Mouse (Mus musculus) limb, embryonic 11.5 days (tissue): ENCODE measurements around the gene Tnfrsf1b. TPM values are rescaled to one million over a fixed set of nuclear protein-coding genes. Genes with fewer than 3 reads are reported as not detected.
"Not testable (repeated sequence)": the region's sequence is repeated elsewhere in the genome, so short reads cannot be mapped to it uniquely, and the experiment has no call there.

ENCODE experiments used
- ATAC-seq: fragments of 200-750 bp; cut with Nextera tagmentation; 2 replicates; pipeline ENCODE4 v1.8.0; 2017; ENCODE audit warnings: low read depth; ENCODE audit not compliant: insufficient number of reproducible peaks, low FRiP score, low TSS enrichment
- DNase-seq: peaks from one replicate; pipeline ENCODE4 v3.0.0-alpha.2; 2015; ENCODE audit warnings: low spot score
- H3K27ac ChIP-seq: fragments of 300-500 bp; sonication (generic); replicated peaks from 2 replicates; pipeline ENCODE4 v1.5.1; 2014; ENCODE audit warnings: low read depth, mild to moderate bottlenecking, low read length
- H3K27me3 ChIP-seq: fragments of 300-500 bp; sonication (generic); 2 replicates; pipeline ENCODE4 v1.6.1; 2014; ENCODE audit warnings: mild to moderate bottlenecking, low read length, mixed read lengths; ENCODE audit not compliant: control insufficient read depth, insufficient read depth
- H3K36me3 ChIP-seq: fragments of 300-500 bp; sonication (generic); 2 replicates; pipeline ENCODE4 v1.6.1; 2014; ENCODE audit warnings: mild to moderate bottlenecking, low read length, moderate library complexity, mixed read lengths; ENCODE audit not compliant: control insufficient read depth, insufficient read depth
- H3K4me1 ChIP-seq: fragments of 300-500 bp; sonication (generic); 2 replicates; pipeline ENCODE4 v1.6.1; 2014; ENCODE audit warnings: low read length, mixed read lengths; ENCODE audit not compliant: control insufficient read depth, insufficient read depth
- H3K4me2 ChIP-seq: fragments of 300-500 bp; sonication (generic); 2 replicates; pipeline ENCODE4 v1.6.1; 2014; ENCODE audit warnings: low read depth, mild to moderate bottlenecking, moderate library complexity; ENCODE audit not compliant: severe bottlenecking
- H3K4me3 ChIP-seq: fragments of 300-500 bp; sonication (generic); 2 replicates; pipeline ENCODE4 v1.5.1; 2014; ENCODE audit warnings: low read depth, low read length
- H3K9ac ChIP-seq: fragments of 300-500 bp; sonication (generic); 2 replicates; pipeline ENCODE4 v1.6.1; 2014; ENCODE audit warnings: mild to moderate bottlenecking, low read length
- H3K9me3 ChIP-seq: fragments of 300-500 bp; sonication (generic); 2 replicates; pipeline ENCODE4 v1.6.1; 2016; ENCODE audit warnings: low read length; ENCODE audit not compliant: control insufficient read depth
- WGBS: fragments of 180-500 bp; shearing (Covaris S2); extraction: QIAGEN DNeasy Blood & Tissue Kit; methylation state at CpG from one replicate; pipeline ENCODE4 v1.1.7; 2014; 5-methylcytosine and 5-hydroxymethylcytosine counted together
- polyA plus RNA-seq: library from polyadenylated mRNA; unstranded; fragments of >200 nt; fragmentation: Nextera tagmentation; extraction: Ambion mirVana; gene quantifications from 2 replicates; pipeline ENCODE4 v1.2.1, GENCODE M21; 2014

Gene Tnfrsf1b
- polyA plus RNA-seq, 1 experiment from 2014 or later: 2.2 TPM

- Histone ChIP-seq H3K9me3 (no peaks in the 10 kb centered on the region), H3K27ac (no peak overlapping the region), H3K27me3 (no peaks in the 10 kb centered on the region), H3K9ac (no peak overlapping the region), H3K36me3 (no peaks in the 10 kb centered on the region), H3K4me3 (no peak overlapping the region), H3K4me1 (no peaks in the 10 kb centered on the region), H3K4me2 (no peak overlapping the region)
- ATAC-seq (no peak), DNase-seq (no peak)
- 94% methylated on average over 5 of the region's 5 CpGs for WGBS
Measured at GRCm38 (mm10) chr4:145178918-145179549, 67.6 kb downstream of the Tnfrsf1b start.

DNA sequence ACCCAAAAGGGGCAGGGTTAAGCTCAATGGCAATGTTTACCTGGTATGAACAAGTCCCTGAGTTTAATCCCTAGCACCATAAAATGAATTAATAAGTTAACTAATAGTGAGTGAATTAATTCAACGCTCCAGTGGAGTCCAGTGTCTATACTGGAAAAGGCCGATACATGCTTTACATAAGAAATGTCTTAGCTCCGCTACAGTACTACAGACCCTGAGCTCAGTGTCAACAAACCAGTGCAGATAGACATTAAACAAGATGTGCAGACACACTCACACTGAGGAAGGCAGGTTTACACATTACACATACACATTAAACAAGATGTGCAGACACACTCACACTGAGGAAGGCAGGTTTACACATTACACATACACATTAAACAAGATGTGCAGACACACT is 81.1 kb downstream of the Tnfrsf1b start:
- H3K4me3 ChIP-seq, H3K27ac ChIP-seq, H3K9me3 ChIP-seq, H3K4me1 ChIP-seq, H3K4me2 ChIP-seq, H3K9ac ChIP-seq, H3K27me3 ChIP-seq, ATAC-seq, DNase-seq: not testable (repeated sequence)
- WGBS: 98% methylated on average over 3 of the region's 3 CpGs
- peaks cover 11% of the 10 kb centered on the region for H3K36me3 ChIP-seq

DNA sequence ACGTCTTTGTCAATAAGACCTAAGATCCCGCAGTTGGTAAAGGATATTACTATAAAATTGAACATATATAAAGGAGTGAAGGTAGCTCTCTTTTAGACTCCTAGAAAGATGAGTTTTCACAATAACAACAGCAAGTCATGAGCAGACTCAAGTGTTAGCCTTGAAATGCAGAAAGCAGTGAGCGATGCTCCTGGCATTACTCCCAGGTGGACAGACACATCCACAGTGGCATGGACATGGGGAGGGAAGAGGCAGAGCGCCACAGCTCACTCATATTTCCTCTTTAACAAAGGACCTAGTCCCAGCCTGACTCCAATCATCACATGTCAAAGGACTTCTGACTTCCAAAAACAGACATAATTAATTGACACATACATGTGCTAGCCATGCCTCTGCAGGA is 82.6 kb downstream of the Tnfrsf1b start:
- no peaks in the 10 kb centered on the region for H3K27me3 ChIP-seq
- DNase-seq (no peak), ATAC-seq (no peak)
- no peaks in the 10 kb centered on the region for H3K9me3 ChIP-seq
- no peak overlapping the region for H3K4me3 ChIP-seq
- H3K36me3 ChIP-seq: peaks cover 9% of the 10 kb centered on the region; the same call in 1 of the 2 replicates
- WGBS: 95% methylated on average over 4 of the region's 4 CpGs
- no peak overlapping the region for H3K9ac ChIP-seq
- H3K4me1 ChIP-seq: no peaks in the 10 kb centered on the region
- H3K4me2 ChIP-seq: no peak overlapping the region
- H3K27ac ChIP-seq: no peak overlapping the region

Other genes with a start within 250 kb of the Tnfrsf1b start
- 11.8 and 14.2 TPM in 2 replicates for gene Vps13d, start 51.9 kb downstream of the Tnfrsf1b start, polyA plus RNA-seq
- 0.07 and 0.08 TPM in 2 replicates for gene Tnfrsf8, start 68.3 kb upstream of the Tnfrsf1b start, polyA plus RNA-seq